Mouse (Mus musculus) heart, postnatal 0 days (tissue): ENCODE measurements at regions not wholly inside any gene's neighbourhood (a gene's known extent, or its start where the extent isn't known, plus 50 kb on each side); places are given as distances from the start of the nearest gene placed in this dataset.

Experiments
- CTCF ChIP-seq: IDR thresholded peaks from 2 replicates; pipeline ENCODE4 v1.5.1; 2016; ENCODE audit warnings: antibody characterized with exemption, control low read depth, low read depth
- EP300 ChIP-seq: IDR thresholded peaks from 2 replicates; pipeline ENCODE4 v1.6.1; 2016; ENCODE audit warnings: antibody characterized with exemption, low read depth

- TF ChIP-seq CTCF (no peak), EP300 (no peak)
These were observed 469.2 kb downstream of the Hsfy2 start for GRCm38 (mm10) chr1:56168063-56168462.
